Mouse (Mus musculus) olfactory bulb, adult 2 months (tissue): Measurements from ENCODE around the gene Parp6. TPM values are rescaled to one million over a fixed set of nuclear protein-coding genes. Genes with fewer than 3 reads are reported as not detected.
A peak's percentile ranks its signal among the peaks of the same experiment; 100 is the strongest.

ENCODE experiments used
- H3K27ac ChIP-seq: fragments of 200-500 bp; 2 replicates; pipeline ENCODE4 v1.5.1; 2012; ENCODE audit warnings: low read depth, low read length; ENCODE audit not compliant: insufficient read depth
- H3K4me1 ChIP-seq: fragments of 200-500 bp; 2 replicates; pipeline ENCODE4 v1.6.1; 2012; ENCODE audit warnings: low read length; ENCODE audit not compliant: control insufficient read depth, insufficient read depth
- H3K4me3 ChIP-seq: fragments of 200-500 bp; 2 replicates; pipeline ENCODE4 v1.5.1; 2012; ENCODE audit warnings: mild to moderate bottlenecking, low read depth, low read length, moderate library complexity; ENCODE audit not compliant: insufficient read depth
- CTCF ChIP-seq: fragments of 200-500 bp; IDR thresholded peaks from 2 replicates; pipeline ENCODE4 v1.5.1; 2012; ENCODE audit warnings: low read depth, mild to moderate bottlenecking, low read length, moderate library complexity; ENCODE audit not compliant: insufficient read depth
- POLR2A ChIP-seq: fragments of 200-500 bp; IDR thresholded peaks from 2 replicates; pipeline ENCODE4 v1.6.1; 2012; ENCODE audit warnings: mild to moderate bottlenecking, low read depth, low read length, moderate library complexity; ENCODE audit not compliant: insufficient read depth
- WGBS: fragments of 180-500 bp; shearing (Covaris S2); methylation state at CpG from one replicate; pipeline ENCODE4 v1.1.7; 2018; 5-methylcytosine and 5-hydroxymethylcytosine counted together
- polyA plus RNA-seq: library from polyadenylated mRNA; stranded (reverse); fragments of >200 nt; gene quantifications from 2 replicates; pipeline ENCODE4 v1.2.4, GENCODE M21; 2012; ENCODE audit warnings: low replicate concordance; ENCODE audit not compliant: missing spikeins, insufficient read depth, insufficient read length

The Parp6 gene
- polyA plus RNA-seq, 1 experiment = not detected

DNA sequence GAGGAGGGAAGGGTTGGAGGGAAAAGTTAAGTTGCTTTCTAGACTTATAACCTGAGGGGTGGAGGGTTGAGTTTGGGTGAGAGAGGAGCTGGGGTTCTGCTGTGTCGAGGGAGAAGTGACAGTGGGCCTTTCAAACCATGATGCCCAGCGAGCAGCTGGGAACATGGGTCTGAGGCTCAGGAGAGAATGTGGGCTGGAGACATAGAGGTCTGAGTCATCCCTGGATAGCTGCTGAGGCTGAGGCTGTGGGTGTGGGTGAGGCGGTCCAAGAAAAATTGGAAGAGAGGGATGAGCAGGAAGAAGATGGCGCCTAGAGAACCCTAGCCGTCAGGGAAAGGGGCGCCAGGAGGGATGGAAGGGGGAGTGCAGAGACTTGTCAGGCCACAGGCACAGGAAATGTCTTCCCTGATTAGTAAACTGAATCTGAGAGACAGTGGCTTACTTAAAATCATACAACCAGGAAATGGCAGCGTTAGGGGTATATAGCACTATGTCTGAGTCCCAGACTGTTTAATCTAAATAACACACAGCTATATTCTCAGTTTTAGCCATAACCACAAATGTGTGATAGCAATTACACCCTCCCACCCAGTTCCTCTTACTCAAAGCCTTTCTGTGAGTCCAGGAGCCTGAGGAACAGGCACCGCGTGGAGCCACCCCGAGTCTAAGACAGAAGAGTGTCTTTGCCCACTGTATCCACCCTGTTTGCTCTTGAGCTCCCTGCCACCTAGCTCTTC, 27.2 kb upstream of the Parp6 start:
- WGBS = 45% methylated on average over 10 of the region's 10 CpGs
- peak overlapping the region; percentile 8; the same call in 1 of the 2 replicates for H3K4me3 ChIP-seq
- peak overlapping the region; percentile 99 for H3K27ac ChIP-seq
- TF ChIP-seq CTCF (no peak), POLR2A (no peak)
- H3K4me1 ChIP-seq = peaks cover 26% of the 10 kb centered on the region

DNA sequence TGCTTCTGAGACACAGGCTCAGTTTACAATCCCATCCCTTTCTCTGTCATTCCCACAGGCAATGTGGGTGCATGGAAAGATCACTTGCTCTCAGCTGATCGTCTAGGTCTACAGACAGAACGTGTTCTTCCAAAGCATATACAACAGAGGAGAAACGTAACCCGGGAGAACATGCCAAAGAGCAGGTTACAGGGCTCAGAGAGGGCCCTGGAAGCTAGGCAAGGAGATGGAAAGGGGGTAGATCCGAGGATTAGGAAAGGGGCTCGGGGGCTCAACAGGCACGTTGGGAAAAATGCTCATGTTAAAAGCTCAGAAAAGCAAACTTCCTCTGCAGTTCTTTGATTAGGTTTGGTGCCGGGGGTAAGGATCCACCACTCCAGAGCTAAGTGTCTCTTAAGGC, 15.4 kb upstream of the Parp6 start:
- Histone ChIP-seq H3K27ac (no peak overlapping the region), H3K4me1 (no peaks in the 10 kb centered on the region), H3K4me3 (no peak overlapping the region)
- TF ChIP-seq CTCF (no peak), POLR2A (no peak)
- 76% methylated on average over 8 of the region's 8 CpGs for WGBS

DNA sequence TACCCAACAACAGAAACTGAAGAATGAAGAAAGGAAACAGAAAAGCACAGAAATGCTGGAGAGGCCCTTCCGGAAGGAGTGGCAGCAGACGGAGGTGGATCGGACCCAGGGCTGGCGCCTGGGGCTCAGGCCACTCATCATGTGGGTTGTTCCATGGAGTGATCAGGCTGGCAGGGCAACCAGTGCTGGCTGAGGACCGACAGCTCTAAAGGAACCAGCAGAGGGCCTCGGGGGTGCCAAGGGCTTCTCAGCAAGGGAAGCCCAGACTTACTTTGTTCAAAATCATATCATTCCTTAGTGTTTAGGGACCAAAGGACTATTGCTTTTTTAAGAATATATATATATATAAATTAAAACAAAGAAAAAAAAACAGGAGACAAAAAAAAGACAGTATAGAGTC, 11.1 kb upstream of the Parp6 start:
- TF ChIP-seq POLR2A (no peak), CTCF (no peak)

DNA sequence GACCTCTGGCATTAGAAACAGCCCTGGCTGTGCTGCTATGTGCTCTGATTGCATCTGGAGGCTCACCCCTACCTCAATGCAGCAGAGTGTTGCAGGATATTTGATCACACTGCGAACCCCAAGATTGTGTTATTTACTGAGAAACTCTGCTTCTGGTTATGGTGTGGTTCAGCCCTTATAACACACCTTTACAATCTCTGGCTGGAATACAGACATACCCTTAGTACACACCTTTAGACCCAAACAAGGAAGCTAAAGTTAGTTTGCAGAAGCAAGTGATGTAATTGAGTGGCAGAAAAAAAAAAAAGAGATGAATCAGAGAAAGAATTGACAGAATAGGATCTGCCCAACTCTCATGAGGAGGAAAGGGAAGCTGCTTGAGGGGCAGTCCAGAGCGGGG, 6.1 kb upstream of the Parp6 start:
- TF ChIP-seq CTCF (no peak), POLR2A (no peak)
- Histone ChIP-seq H3K4me1 (no peaks in the 10 kb centered on the region), H3K27ac (no peak overlapping the region), H3K4me3 (no peak overlapping the region)
- WGBS = 94% methylated on average over 2 of the region's 2 CpGs

More for the DNA sequence above, 11.1 kb upstream of the Parp6 start:
- WGBS = 57% methylated on average over 6 of the region's 6 CpGs
- Histone ChIP-seq H3K4me3 (no peak overlapping the region), H3K27ac (no peak overlapping the region), H3K4me1 (no peaks in the 10 kb centered on the region)

DNA sequence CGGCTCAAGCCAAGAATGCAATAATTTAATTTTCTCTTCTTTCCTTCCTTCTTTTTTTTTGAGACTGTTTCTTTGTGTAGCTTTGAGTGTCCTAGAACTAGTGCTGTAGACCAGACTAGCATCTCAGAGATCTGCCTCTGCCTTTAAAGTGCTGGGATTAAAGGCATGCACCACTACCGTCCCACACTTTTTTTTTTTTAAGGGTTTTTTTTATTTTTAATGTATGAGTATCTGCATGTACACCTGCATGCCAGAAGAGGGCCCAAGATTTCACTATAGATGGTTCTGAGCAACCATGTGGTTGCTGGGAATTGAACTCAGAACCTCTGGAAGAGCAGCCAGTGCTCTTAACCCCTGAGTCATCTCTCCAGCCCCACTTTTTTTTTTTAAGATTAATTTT, 1.3 kb upstream of the Parp6 start:
- Histone ChIP-seq H3K4me3 (no peak overlapping the region), H3K4me1 (no peaks in the 10 kb centered on the region), H3K27ac (no peak overlapping the region)
- no peak for TF ChIP-seq POLR2A
- TF ChIP-seq CTCF = no peak
- 73% methylated on average over 2 of the region's 2 CpGs for WGBS

DNA sequence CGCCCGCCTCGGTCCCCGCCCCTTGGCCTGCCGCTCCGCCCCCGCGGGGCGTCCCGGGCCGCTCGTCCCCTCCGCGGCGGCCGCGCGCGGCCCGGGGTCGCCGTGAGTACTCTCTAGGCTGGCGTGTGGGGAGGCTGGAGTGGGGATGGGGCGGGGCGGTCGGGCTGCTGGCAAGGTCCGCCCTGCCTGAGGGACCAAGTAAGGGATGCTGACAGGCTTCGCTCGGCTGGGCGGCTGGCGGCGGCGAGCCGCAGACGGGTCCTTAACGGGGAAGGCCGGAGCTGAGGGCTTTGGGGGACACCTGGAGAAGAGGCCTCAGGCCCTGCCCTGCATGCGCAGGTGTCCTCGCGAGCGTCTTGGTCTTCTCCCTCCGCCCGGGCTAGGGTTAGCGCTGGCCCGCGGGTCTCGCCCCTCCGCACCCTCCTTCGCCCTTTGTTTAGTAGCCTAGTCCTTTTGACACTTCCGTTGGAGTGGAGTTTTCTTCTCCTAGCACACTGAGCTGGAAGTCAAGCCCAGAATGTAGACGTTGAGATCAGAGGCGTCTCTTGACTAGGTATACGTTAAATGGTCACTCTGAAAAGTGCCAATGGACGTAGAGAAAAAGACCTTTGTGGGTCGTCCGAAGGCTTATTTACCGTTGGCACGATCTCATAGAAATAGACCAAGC, 356 bp downstream of the Parp6 start:
- Histone ChIP-seq H3K27ac (no peak overlapping the region), H3K4me3 (peak overlapping the region; percentile 92), H3K4me1 (no peaks in the 10 kb centered on the region)
- TF ChIP-seq POLR2A = no peak; the same call in 1 of the 2 replicates
- TF ChIP-seq CTCF = no peak
- WGBS = under 1% methylated on average over 54 of the region's 58 CpGs

DNA sequence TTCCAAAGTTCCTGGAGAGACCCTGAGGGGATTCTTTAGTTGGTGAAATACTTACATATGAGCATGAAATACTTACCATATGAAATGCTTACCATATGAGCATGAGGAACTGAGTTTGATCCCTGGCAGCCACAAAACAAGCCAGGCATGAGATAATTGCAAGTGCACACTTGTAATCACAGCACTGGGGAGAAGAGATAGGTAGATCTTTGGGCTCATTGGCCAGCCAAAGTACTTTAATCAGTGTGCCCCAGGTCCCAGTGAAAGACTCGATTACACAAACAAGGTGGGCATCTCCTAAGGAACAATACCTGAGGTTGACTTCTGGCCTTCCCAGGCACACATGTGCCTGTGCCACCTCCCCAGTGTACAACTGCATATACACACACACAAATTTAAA, 21.3 kb downstream of the Parp6 start:
- no peak overlapping the region for H3K27ac ChIP-seq
- 82% methylated on average over 1 of the region's 1 CpGs for WGBS
- TF ChIP-seq POLR2A (no peak), CTCF (no peak)

DNA sequence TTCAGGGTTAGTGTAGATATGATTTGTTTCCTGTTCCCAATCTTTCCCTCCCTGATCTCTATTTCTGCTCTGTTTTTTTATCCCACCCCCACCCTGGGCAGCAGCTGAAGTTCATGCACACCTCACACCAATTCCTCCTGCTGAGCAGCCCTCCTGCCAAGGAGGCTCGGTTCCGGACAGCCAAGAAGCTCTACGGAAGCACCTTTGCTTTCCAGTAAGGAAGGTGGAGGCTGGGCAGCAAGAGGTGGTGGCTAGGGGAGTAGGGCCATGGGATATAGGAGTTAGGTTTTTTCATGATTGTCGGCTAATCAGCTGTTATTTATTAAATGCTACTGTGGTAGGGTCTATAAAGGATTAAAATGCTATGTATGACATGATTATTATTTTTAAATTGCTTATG, 22.9 kb downstream of the Parp6 start:
- no peak overlapping the region for H3K27ac ChIP-seq
- no peaks in the 10 kb centered on the region for H3K4me1 ChIP-seq
- TF ChIP-seq POLR2A = no peak
- no peak for TF ChIP-seq CTCF
- WGBS = 91% methylated on average over 4 of the region's 4 CpGs
- no peak overlapping the region for H3K4me3 ChIP-seq

More for the DNA sequence above, 21.3 kb downstream of the Parp6 start:
- Histone ChIP-seq H3K4me1 (no peaks in the 10 kb centered on the region), H3K4me3 (no peak overlapping the region)

DNA sequence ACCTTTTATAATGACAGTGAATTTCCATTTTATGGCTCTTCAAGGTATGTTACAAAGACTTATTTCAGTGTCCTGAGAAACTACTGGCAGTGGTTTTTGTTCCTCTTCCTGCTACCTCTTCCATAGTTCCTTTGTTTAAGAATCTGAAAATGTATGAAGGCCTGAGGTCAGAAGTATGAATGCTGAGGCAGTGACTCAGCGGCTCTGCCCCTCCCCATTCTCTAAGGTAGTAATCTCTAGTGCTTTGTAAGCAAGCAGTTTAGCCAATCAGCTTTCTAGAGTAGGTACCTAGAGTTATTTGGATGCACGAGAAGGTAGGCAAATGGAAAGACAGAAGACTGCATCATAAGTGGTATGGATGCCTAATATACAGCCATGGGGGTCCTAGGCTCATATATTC, 24.2 kb downstream of the Parp6 start:
- no peak for TF ChIP-seq POLR2A
- TF ChIP-seq CTCF = no peak
- Histone ChIP-seq H3K4me3 (no peak overlapping the region), H3K4me1 (no peaks in the 10 kb centered on the region), H3K27ac (no peak overlapping the region)
- WGBS = 80% methylated on average over 2 of the region's 2 CpGs

DNA sequence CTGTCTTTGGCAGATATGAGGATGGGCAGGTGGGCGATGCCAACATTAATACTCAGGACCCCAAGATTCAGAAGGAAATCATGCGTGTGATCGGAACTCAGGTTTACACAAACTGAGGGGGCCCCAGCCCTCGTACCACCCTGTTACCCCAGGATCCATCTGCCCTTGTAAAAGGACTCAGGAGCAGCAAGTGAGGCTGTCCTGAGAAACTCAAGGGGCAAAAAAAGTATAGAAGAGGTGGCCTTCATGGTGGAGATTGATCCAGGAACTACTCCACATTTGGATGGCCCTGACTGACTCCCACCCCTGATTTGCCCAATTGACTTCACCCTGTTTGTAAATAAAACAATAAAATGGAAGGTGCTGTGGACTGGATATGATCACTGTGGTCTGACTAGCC, 32.8 kb downstream of the Parp6 start:
- H3K27ac ChIP-seq = no peak overlapping the region
- TF ChIP-seq CTCF (no peak), POLR2A (no peak)
- H3K4me3 ChIP-seq = no peak overlapping the region
- 98% methylated on average over 4 of the region's 4 CpGs for WGBS
- H3K4me1 ChIP-seq = no peaks in the 10 kb centered on the region
